Mouse (Mus musculus): Measurements from ENCODE around the gene Olfr1023.

The Olfr1023 gene

GRCm38 (mm10) chr2:85885340-85885739, at the start of gene Olfr1023:
Gene Olfr1023, plus strand, starts transcription at chr2:85885640.
- in situ Hi-C loops (cut with MboI, MseI) = no loop called here

GRCm38 (mm10) chr2:85845383-85845782, 40.1 kb upstream of the Olfr1023 start, which contains the start of gene Olfr1019:
Gene Olfr1019, minus strand, starts transcription at chr2:85845483.
- in situ Hi-C loops (cut with MboI, MseI) = no loop called here

- in situ Hi-C loops (cut with MboI, MseI) = no loop called here
These were observed 38.7 kb upstream of the Olfr1023 start, which contains the start of gene Olfr1020 for GRCm38 (mm10) chr2:85846730-85847129. Gene Olfr1020, plus strand, starts transcription at chr2:85847030.

GRCm38 (mm10) chr2:85868294-85868693, 17.1 kb upstream of the Olfr1023 start, which contains the start of gene Olfr1022:
Gene Olfr1022, plus strand, starts transcription at chr2:85868594.
- in situ Hi-C loops (cut with MboI, MseI) = no loop called here

GRCm38 (mm10) chr2:85904952-85905351, 19.5 kb downstream of the Olfr1023 start, which contains the start of gene Olfr1024:
Gene Olfr1024, minus strand, starts transcription at chr2:85905052.
- in situ Hi-C loops (cut with MboI, MseI) = no loop called here

GRCm38 (mm10) chr2:85913197-85913596, 27.8 kb downstream of the Olfr1023 start:
- in situ Hi-C loops (cut with MboI, MseI) = no loop called here

GRCm38 (mm10) chr2:85914893-85915292, 29.5 kb downstream of the Olfr1023 start, which contains the start of gene Olfr1025-ps1:
Gene Olfr1025-ps1, plus strand, starts transcription at chr2:85915193.
- in situ Hi-C loops (cut with MboI, MseI) = no loop called here

GRCm38 (mm10) chr2:85921258-85921657, 35.8 kb downstream of the Olfr1023 start, which contains the start of gene Olfr1026:
Gene Olfr1026, plus strand, starts transcription at chr2:85921558.
- in situ Hi-C loops (cut with MboI, MseI) = no loop called here

Data from T-helper 2 cell (primary cell).